Mouse (Mus musculus) lung, postnatal 0 days (tissue): ENCODE data around the gene Bex6.

Source experiments
- CTCF ChIP-seq: IDR thresholded peaks from 2 replicates; pipeline ENCODE4 v1.5.1; 2016; ENCODE audit warnings: antibody characterized with exemption, mild to moderate bottlenecking
- EP300 ChIP-seq: IDR thresholded peaks from 2 replicates; pipeline ENCODE4 v1.6.1; 2016; ENCODE audit warnings: antibody characterized with exemption, mild to moderate bottlenecking, control low read depth

- TF ChIP-seq CTCF (no peak), EP300 (no peak)
These were observed 6.2 kb upstream of the Bex6 start for GRCm38 (mm10) chr16:32173401-32173800.
